Mouse (Mus musculus): Measurements from ENCODE around the gene Elobl.

Gene Elobl

GRCm38 (mm10) chr11:88937886-88938285, 28.8 kb downstream of the Elobl start:
- DNase-seq (ENCODE audit: low read depth, low spot score): no peak

GRCm38 (mm10) chr11:88934089-88935000, 32.4 kb downstream of the Elobl start:
- no peak for DNase-seq (ENCODE audit: low read depth, low spot score)

- no peak for DNase-seq (ENCODE audit: low read depth, low spot score)
Observed at GRCm38 (mm10) chr11:88933030-88933429, 33.7 kb downstream of the Elobl start.

GRCm38 (mm10) chr11:88931692-88932530, 34.8 kb downstream of the Elobl start:
- peak; percentile 92 for DNase-seq (ENCODE audit: low read depth, low spot score)

- DNase-seq (ENCODE audit: low read depth, low spot score): no peak
Observed at GRCm38 (mm10) chr11:88926566-88926965, 40.2 kb downstream of the Elobl start.
